Mouse (Mus musculus) forebrain, embryonic 15.5 days (tissue): ENCODE measurements at regions not wholly inside any gene's neighbourhood (a gene's known extent, or its start where the extent isn't known, plus 50 kb on each side); places are given as distances from the start of the nearest gene placed in this dataset.

Experiments
- ATAC-seq: fragments of 200-750 bp; cut with Nextera tagmentation; replicated peaks from 2 replicates; pipeline ENCODE4 v1.8.0; 2017; ENCODE audit warnings: mild to moderate bottlenecking, moderate TSS enrichment, moderate library complexity
- H3K27ac ChIP-seq: fragments of 300-500 bp; sonication (generic); replicated peaks from 2 replicates; pipeline ENCODE4 v1.5.1; 2015; ENCODE audit warnings: mild to moderate bottlenecking, inconsistent platforms
- H3K27me3 ChIP-seq: fragments of 300-500 bp; sonication (generic); 2 replicates; pipeline ENCODE4 v1.6.1; 2015; ENCODE audit warnings: inconsistent platforms
- H3K36me3 ChIP-seq: fragments of 300-500 bp; sonication (generic); 2 replicates; pipeline ENCODE4 v1.6.1; 2015; ENCODE audit warnings: mild to moderate bottlenecking, inconsistent platforms
- H3K4me1 ChIP-seq: fragments of 300-500 bp; sonication (generic); 2 replicates; pipeline ENCODE4 v1.6.1; 2015; ENCODE audit warnings: inconsistent platforms
- H3K4me2 ChIP-seq: fragments of 300-500 bp; sonication (generic); replicated peaks from 2 replicates; pipeline ENCODE4 v1.6.1; 2015; ENCODE audit warnings: mild to moderate bottlenecking, inconsistent platforms
- H3K4me3 ChIP-seq: fragments of 300-500 bp; sonication (generic); 2 replicates; pipeline ENCODE4 v1.5.1; 2015; ENCODE audit warnings: mild to moderate bottlenecking, inconsistent platforms
- H3K9ac ChIP-seq: fragments of 300-500 bp; sonication (generic); replicated peaks from 2 replicates; pipeline ENCODE4 v1.6.1; 2015; ENCODE audit warnings: mild to moderate bottlenecking, inconsistent platforms
- H3K9me3 ChIP-seq: fragments of 300-500 bp; sonication (generic); 2 replicates; pipeline ENCODE4 v1.6.1; 2016; ENCODE audit warnings: inconsistent platforms
- WGBS: fragments of 180-500 bp; shearing (Covaris S2); methylation state at CpG from one replicate; pipeline ENCODE4 v1.1.7; 2015; ENCODE audit warnings: mixed read lengths; 5-methylcytosine and 5-hydroxymethylcytosine counted together

- WGBS = 87% methylated on average over 5 of the region's 5 CpGs
- Histone ChIP-seq H3K9ac (no peak overlapping the region), H3K27ac (no peak overlapping the region), H3K4me1 (no peaks in the 10 kb centered on the region), H3K4me3 (no peak overlapping the region), H3K36me3 (no peaks in the 10 kb centered on the region), H3K4me2 (no peak overlapping the region), H3K9me3 (no peaks in the 10 kb centered on the region), H3K27me3 (no peaks in the 10 kb centered on the region)
- no peak for ATAC-seq
Observed at GRCm38 (mm10) chr17:53250570-53251265, 212.4 kb downstream of the Efhb start.

GRCm38 (mm10) chr17:53248501-53248900, 214.6 kb downstream of the Efhb start:
- Histone ChIP-seq H3K9ac (no peak overlapping the region), H3K27ac (no peak overlapping the region), H3K4me3 (no peak overlapping the region), H3K27me3 (no peaks in the 10 kb centered on the region), H3K4me2 (no peak overlapping the region), H3K4me1 (no peaks in the 10 kb centered on the region), H3K36me3 (no peaks in the 10 kb centered on the region), H3K9me3 (no peaks in the 10 kb centered on the region)
- no peak for ATAC-seq
- WGBS = 57% methylated on average over 2 of the region's 2 CpGs

DNA sequence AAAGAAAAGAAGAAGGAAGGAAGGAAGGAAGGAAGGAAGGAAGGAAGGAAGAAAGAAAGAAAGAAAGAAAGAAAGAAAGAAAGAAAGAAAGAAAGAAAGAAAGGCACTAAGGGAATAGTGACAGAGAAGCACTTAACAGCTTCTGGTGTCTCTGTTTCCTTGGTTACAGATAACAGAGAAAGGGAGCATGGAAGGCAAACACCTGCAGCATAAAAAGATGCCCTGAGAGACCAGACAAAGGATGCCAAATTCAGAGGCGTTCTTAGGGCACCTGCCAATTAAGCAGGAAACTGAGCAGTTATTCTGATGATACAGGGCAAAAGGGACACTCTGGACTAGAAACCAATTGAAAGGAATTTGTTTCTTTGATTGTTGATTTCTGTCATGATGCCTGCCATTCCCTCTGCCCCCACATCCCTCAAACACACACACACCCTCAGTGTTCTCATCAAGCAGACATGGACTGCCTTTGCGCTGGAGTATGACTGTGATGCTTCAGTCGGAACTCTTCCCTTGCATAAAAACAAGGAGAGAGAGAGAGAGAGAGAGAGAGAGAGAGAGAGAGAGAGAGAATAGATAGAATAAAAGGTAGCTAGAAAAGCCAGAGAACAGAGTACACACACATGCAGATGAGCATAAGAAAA, 215.4 kb downstream of the Efhb start:
- Histone ChIP-seq H3K9me3 (no peaks in the 10 kb centered on the region), H3K27me3 (no peaks in the 10 kb centered on the region), H3K27ac (peak overlapping the region; percentile 47; the same call in 1 of the 2 replicates), H3K4me3 (no peak overlapping the region), H3K4me1 (no peaks in the 10 kb centered on the region), H3K4me2 (no peak overlapping the region), H3K36me3 (no peaks in the 10 kb centered on the region), H3K9ac (no peak overlapping the region)
- WGBS = 49% methylated on average over 3 of the region's 3 CpGs
- peak; percentile 79 for ATAC-seq

DNA sequence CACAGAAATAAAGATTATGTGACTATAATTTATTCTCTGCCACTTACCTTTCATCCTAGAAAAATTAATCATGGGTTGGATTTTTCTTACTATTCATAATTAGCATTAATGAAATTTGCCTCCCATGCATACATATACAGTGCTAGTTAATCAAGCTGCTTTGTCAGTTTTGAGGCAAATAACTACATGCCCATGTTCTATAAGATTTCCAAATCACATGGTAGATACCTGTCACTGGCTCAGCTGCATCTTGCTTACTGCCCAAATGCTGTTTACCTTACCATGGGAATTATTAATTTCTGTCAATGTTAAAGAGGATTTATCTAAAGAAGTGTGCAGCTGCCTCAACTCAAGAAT, 252.7 kb downstream of the Efhb start:
- no peaks in the 10 kb centered on the region for H3K27me3 ChIP-seq
- H3K4me1 ChIP-seq = peaks cover 8% of the 10 kb centered on the region; the same call in 1 of the 2 replicates
- no peaks in the 10 kb centered on the region for H3K36me3 ChIP-seq
- no peak overlapping the region for H3K27ac ChIP-seq
- no peak for ATAC-seq
- H3K4me2 ChIP-seq = no peak overlapping the region
- no peaks in the 10 kb centered on the region for H3K9me3 ChIP-seq
- H3K9ac ChIP-seq = no peak overlapping the region
- H3K4me3 ChIP-seq = no peak overlapping the region

DNA sequence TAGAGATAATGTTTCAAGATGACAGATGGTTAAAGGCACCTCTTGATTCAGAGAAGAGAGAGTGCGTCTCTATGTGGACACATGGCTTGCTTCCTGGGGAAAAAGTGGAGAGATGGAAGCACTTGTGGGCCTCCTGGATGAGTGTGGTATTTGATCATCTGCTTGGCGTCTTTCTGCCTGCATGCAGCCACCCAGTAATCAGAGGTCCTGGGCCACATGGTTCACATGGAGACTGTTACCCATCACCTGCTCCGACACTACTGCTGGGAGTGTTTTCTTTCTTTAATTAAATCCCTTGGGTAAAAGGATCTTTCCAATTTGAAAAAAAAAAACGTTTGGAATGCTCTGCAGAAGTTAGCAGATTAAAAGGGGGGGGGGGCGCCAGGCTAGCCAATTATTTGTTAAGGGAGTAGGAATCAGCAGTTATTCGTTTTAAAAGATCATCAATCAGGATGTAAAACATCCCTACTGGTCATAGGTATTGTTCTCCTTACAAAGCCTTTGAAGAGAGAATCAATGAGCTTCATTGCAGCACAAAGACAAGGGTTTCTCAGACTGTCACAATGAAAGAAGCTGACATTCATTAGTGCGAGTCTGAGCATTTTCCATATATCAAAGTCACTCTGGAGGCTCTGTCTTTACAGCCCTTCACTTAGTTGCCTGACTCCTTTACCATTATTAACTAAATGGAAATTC, 253.3 kb downstream of the Efhb start:
- H3K4me1 ChIP-seq = peaks cover 8% of the 10 kb centered on the region; the same call in 1 of the 2 replicates
- ATAC-seq = no peak
- no peaks in the 10 kb centered on the region for H3K27me3 ChIP-seq
- H3K9me3 ChIP-seq = no peaks in the 10 kb centered on the region
- no peak overlapping the region for H3K27ac ChIP-seq
- H3K9ac ChIP-seq = no peak overlapping the region
- 9% methylated on average over 7 of the region's 7 CpGs for WGBS
- no peaks in the 10 kb centered on the region for H3K36me3 ChIP-seq
- H3K4me2 ChIP-seq = no peak overlapping the region
- no peak overlapping the region for H3K4me3 ChIP-seq
